Mouse (Mus musculus): ENCODE measurements around the gene Map2k3. TPM values are rescaled to one million over a fixed set of nuclear protein-coding genes. Genes with fewer than 3 reads are reported as not detected.
A peak's percentile ranks its signal among the peaks of the same experiment; 100 is the strongest.

The Map2k3 gene
- total RNA-seq, 2 experiments from 2014 or later, result 106 to 115 TPM

DNA sequence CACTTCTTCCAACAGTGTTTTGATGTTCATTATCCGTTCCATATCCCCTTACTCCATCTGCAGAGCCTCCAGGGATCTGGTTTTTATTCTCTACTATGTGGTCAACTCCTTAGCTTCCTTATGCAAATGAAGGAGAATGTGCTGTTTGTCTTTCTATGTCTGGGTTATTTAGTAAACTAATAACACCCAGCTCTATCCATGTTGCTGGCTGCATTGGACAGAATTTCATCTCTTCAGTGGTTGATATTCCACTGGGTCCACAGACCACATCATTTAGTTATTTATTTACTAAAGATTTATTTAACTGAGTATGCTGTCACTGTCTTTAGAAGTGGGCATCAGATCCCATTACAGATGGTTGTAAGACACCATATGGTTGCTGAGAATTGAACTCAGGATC lies 29.3 kb downstream of the Map2k3 start:
- DNase-seq, result no peak

- DNase-seq, result no peak
Measured at GRCm38 (mm10) chr11:60962709-60963108, 30.9 kb downstream of the Map2k3 start.

- DNase-seq, result no peak
Measured at GRCm38 (mm10) chr11:60966974-60967373, 35.1 kb downstream of the Map2k3 start.

DNA sequence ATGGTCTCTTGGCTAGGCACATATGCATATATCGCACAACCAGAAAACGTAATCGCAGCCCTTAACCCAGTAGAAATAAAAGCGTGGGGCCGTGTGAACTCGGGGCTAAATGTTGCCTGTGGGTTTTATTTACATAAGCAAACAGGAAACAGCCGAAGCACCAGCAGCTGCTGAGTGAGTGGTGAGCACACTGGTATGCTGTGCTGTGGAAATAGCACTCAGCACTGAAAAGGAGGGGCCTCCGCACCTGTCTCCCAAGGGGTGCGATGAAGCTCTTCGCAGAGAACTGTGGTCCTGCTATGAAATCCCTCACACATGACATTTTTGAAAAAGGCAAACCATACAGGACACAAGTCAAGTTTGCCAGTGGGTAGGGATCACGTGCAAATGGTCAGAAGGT lies 43.3 kb downstream of the Map2k3 start:
- no peak for DNase-seq

GRCm38 (mm10) chr11:60976234-60976633 lies 44.4 kb downstream of the Map2k3 start:
- no peak for DNase-seq

- no peak for DNase-seq
Measured at GRCm38 (mm10) chr11:60976742-60977141, 44.9 kb downstream of the Map2k3 start.

GRCm38 (mm10) chr11:60977153-60977552 lies 45.3 kb downstream of the Map2k3 start:
- no peak for DNase-seq

- no peak for DNase-seq
Measured at GRCm38 (mm10) chr11:60978658-60979057, 46.8 kb downstream of the Map2k3 start.

- no peak for DNase-seq
Measured at GRCm38 (mm10) chr11:60979788-60980187, 48.0 kb downstream of the Map2k3 start.

DNA sequence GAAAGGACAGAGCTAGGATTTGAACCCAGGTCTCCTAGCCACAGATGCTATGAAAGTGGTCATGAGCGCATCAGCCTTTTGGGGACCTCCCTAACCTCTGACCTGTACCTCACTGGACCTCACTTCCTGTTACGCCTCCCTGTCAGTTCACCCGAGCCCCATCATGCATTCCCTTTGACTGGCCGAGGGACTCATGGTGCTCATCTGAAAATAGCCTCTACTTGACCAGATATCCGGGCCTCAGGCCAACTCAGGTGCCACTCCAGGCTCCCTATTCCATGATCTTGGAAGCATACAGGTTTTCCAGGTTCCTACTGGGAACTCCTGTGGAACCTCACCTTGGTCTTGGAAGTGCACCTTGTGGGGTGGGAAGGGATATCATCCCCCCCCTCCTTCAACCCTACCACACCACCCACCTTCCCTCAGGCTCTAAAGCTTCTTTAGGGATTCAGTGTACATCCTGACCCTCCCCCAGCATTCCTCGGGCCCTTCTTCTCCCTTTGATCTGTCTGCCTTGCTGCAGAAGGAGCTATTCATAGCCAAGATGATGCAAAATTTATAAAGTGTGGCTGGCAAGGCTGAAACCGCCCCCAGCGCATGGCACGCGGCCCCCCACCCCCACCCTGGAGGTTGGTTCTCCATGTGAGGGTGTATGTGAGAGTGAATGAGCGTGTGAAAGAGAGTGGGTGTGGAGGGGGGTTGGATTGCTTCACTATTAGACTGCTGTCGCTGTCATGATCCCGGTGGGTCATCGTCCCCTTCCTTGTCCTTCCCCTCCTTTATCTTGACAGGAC lies 50.1 kb downstream of the Map2k3 start:
- no peak for DNase-seq

GRCm38 (mm10) chr11:60984912-60985558 lies 53.2 kb downstream of the Map2k3 start:
- peak; percentile 55 for DNase-seq

DNA sequence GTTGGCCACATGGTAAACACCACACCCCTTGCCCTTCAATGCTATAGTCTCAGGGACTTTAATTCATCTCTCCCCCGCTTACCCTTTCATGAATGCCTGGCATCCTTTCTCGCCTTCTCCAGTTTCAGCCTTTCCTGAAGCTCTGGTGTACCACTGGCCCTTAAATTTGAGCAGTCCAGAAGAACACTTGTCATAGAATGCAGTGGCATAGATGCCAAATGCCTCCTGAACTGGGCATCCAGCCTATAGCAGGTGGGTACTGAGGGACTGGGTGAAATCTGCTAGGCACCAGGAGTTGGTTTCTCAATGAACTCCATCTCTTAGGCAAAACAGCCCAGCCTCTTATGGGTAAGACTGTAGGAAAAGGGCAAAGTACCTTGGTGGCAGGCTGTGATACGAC lies 58.6 kb downstream of the Map2k3 start:
- no peak for DNase-seq

Other genes with a start within 250 kb of the Map2k3 start
- gene Llgl1, start 232.3 kb upstream of the Map2k3 start, total RNA-seq (2021), result 10 to 100 TPM; 15.7 to 20.3 TPM
- gene Flii, start 204.8 kb upstream of the Map2k3 start, total RNA-seq (2021), result 10 to 100 TPM; 88.9 to 89.0 TPM
- gene Mief2, start 203.6 kb upstream of the Map2k3 start, total RNA-seq (2021), result 10 to 100 TPM; 79.9 to 81.7 TPM
- 1 to 10 TPM; 6.5 to 7.6 TPM for gene Top3a, start 154.7 kb upstream of the Map2k3 start, total RNA-seq (2021)
- gene Smcr8, start 154.5 kb upstream of the Map2k3 start, total RNA-seq (2021), result 10 to 100 TPM; 13.3 to 14.5 TPM
- gene Shmt1, start 120.3 kb upstream of the Map2k3 start, total RNA-seq (2021), result 10 to 100 TPM; 21.7 to 26.3 TPM
- 10 to 100 TPM; 14.9 to 16.2 TPM for gene Dhrs7b, start 101.4 kb upstream of the Map2k3 start, total RNA-seq (2021)
- 10 to 100 TPM; 40.4 to 45.0 TPM for gene Tmem11, start 52.8 kb upstream of the Map2k3 start, total RNA-seq (2021)
- 10 to 100 TPM; 12.4 to 16.8 TPM for gene Natd1, start 17.3 kb upstream of the Map2k3 start, total RNA-seq (2021)
- gene Kcnj12, start 90.5 kb downstream of the Map2k3 start, total RNA-seq (2021), result 10 to 100 TPM; 21.6 to 33.9 TPM
- 1 to 10 TPM in 1 of 2 experiments, under 1 TPM in 1; 0.61 to 1.2 TPM for gene Tnfrsf13b, start 194.7 kb downstream of the Map2k3 start, total RNA-seq (2021)
- gene Usp22, start 243.0 kb downstream of the Map2k3 start, total RNA-seq (2021), result 10 to 100 TPM; 28.1 to 39.3 TPM